Mouse (Mus musculus): ENCODE measurements at regions not wholly inside any gene's neighbourhood (a gene's known extent, or its start where the extent isn't known, plus 50 kb on each side); places are given as distances from the start of the nearest gene placed in this dataset.

DNA sequence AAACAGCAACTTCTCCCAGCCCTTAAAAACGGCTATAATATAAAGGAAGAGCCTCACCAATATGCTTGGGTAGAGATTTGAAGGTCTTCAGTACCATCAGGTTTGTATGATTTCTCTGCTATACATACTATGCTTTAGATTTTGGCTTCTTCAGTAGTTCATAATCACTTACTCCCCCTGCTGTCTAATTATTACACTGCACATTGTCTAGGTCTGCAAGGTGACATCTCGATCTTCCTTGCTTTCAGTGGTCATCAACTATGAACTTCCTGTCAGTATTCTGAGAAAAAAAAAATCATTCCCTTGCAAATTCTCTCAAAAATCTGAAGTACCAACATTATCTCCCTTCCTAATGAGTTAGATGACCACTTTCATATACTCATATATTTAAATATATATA lies 225.4 kb upstream of the Galnt5 start:
- no peak for ATAC-seq

GRCm38 (mm10) chr2:57776154-57776553 lies 221.5 kb upstream of the Galnt5 start:
- no peak for ATAC-seq

DNA sequence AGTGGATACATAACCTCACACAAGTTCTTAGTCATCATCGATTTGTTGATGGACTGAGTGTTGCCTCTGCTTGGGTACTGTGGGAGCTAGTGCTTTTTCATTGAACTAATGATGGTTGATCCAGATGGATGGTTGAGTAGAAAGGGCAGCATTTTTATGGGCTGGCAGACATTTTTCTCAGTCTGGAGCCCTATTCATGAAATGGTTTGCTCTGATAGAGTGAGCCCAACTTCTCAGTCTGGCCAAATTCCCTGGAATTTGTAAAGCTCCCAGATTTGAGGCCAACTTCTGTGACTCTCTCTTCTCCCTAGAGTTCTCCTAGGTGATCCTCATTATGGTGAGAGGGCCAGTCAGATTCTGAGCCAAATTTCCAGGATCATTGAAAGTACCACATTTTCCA lies 216.8 kb upstream of the Galnt5 start:
- ATAC-seq: no peak

DNA sequence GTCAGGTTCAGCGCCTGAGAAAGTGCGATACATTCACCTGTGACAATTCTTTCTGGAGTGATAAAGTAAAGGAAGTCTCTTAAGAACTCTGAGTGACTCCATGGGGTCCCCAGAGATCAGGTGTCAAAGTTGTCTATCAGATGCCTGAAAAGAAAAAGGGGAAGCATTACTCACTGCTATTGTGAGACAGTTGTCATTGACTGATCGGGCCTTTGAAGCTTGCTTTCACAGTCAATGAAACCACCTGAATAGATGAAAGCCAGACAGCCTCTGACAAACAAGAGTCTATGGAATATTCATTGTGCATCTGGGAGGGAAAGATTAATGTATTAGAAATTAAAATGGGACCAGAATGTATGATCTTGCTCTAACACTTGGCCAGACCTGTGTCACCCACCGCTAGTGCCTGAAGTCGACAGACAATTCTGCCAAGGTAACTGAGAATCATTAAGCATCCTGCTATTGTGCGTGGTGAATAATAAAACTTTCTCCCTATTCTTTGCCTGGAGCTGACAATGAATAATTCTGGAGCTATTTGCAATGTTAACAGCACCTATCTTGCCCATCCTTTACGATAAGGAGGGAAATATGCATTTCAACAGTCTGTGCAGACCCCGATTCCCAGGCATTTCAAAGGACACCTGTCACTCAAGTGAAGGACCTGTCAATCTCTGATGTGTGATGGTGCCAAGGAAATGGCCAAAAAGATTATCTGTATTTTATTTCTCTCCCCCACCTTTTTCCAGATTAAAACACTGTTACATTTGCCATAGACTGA lies 204.0 kb upstream of the Galnt5 start:
- ATAC-seq: no peak

- ATAC-seq: no peak
These were observed 198.4 kb upstream of the Galnt5 start for GRCm38 (mm10) chr2:57799279-57799678.

DNA sequence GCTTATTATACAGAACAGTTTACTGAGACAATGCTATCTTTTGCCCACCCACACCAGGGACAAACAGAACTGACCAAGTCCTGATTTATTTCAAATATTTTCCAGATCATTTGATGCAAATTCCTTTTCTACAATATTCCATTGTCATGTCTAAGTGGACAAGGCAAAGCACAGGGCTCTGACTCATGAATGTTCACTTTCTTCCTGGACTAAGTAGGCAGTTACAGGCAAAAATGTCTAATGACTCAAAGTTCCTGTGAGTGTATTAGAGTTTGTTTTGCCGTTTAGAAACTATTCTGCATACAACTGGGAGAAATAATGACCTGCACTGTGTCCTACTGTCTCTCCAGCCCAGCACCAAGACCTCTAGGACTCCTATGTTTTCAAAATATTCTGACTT lies 189.8 kb upstream of the Galnt5 start:
- no peak for ATAC-seq

DNA sequence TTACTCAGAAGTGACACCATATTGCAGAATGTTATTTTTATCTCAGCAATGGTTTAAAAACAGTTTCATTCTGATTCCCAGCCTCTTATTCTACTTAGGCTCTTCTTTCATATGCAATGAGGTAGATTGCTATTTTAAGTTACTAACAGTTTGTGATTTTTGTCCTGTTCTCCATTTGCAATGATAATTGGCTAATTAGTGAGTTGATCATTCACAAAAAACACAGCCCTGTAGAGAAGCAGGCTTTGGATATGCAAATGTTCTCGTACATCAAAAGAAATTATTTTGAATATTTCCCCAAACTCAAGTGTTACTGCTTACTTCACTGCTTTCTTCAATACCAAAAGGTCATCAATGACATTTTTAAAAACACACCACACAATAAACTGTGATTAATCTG lies 184.7 kb upstream of the Galnt5 start:
- ATAC-seq: no peak

DNA sequence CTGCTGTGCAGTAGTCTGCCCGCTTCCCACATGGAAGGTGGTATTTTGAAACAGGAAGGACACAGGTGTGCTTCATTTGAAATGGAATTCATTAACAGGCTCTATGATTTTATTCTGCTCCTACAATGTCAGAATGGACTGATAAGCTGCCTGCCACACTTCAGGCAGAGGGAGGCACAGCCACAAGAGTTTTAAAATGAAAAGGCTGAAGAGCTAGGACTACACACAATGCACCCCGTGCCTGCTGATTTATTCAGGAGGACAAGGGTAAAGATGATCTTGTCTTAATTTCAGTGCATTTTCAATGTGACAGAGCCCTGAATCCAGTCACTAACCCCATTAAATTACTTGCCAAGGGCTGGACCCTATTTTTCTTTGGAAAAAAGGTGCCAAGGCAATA lies 177.3 kb upstream of the Galnt5 start:
- no peak for ATAC-seq

- no peak for ATAC-seq
These were observed 176.8 kb upstream of the Galnt5 start for GRCm38 (mm10) chr2:57820923-57821322.

DNA sequence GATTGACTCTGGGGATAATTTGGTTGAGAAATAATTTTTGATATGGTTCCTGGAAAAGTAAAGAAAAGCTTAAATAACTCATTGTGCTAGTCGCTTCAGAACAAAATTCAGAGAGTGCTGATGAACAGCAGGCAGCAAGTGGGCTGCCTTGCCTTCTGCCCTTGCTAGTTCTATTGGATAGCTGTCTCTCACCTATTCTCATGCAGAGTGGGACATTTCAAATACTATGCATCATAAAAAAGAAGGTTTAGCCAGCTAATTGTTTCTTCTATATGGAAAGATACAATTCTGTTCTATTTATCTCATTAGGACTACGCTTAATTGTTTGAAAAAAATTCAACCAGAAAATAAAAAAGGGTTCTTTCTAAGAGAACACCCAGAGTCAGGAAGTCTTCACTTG lies 169.4 kb upstream of the Galnt5 start:
- ATAC-seq: no peak

DNA sequence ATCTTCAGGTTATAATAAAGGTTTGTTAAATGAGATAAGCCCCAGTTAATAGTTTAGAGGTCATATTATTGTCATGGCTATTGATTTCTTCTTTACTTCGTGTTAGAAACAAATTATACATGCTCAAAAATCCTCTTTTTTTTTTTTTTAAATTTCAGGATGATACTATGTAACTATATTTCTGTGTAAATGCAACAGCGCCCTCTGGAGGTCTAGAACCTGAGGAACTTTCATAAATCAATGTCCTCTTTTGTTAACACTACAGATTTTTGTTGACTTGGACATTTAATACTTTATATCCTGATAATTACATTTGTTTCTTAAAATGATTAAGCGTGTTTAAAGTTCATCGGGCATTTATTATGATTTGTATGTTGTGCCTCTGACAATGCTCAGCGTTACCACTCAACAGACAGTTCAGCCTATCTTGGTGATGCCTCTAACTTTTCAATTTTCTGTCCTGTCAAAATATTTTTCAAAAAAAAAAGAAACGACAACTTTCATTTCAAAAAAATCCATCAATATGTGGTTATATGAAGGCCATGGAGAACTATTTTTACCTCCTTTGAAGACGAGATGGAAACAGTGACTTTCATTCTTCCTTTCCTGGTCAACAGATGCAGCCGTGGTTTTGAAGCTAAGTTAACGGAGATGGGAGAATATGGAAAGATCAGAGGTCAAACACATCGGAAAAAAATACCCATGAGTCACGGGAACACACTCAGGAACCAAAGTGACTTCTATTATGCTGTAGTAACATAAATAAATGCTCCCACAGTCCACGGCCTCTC lies 164.9 kb upstream of the Galnt5 start:
- no peak for ATAC-seq

GRCm38 (mm10) chr2:57845135-57845534 lies 152.5 kb upstream of the Galnt5 start:
- ATAC-seq: no peak

- ATAC-seq: no peak
These were observed 150.0 kb upstream of the Galnt5 start for GRCm38 (mm10) chr2:57847707-57848106.

DNA sequence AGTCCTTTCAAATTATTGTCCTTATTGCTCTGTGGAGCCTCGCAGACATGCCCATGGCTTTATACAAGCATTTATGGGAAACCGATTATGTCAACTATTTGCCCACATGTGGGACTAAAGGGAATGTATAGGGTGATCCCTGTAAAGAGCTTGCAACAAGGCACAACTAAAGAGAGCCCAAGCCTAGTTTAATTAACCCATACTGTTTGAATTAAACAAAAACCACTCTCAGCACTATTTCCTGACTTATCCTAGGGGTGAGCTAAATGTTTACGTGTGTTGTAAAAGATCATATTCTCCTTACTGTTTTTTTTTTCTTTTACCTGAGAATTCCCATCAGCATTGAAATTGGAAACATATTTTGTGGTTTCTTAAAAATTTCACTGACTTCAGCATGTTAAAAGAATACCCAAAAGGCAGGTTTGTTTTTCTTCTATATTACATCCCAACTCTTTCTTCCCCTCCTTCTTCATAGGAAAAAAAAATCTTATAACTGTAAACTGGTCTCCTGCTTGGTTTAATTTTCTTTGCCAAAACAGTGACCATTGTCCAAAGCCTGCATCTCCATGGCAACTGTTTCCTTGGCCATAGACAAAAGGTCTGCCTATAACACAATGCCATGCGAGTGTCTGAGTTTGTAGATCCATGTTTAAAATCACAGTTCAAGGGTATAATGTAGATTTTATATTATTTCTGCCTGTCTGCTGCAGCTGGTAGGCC lies 148.2 kb upstream of the Galnt5 start:
- ATAC-seq: no peak

DNA sequence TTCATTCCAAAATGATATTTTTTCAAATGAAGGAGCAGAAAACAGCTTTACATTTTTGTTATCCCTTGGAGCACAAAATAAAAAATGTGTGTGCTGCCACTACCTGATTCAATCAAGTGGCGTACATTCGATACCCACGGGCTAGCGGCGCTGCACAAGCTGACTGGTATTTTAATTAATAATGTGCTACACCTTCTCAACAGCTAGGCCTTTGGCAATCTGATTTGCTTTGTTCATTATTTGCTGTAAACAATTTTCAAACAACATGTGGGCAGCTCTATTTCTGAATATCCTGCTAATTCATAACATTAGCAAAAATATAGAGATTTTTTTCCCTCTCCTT lies 147.7 kb upstream of the Galnt5 start:
- ATAC-seq: no peak

DNA sequence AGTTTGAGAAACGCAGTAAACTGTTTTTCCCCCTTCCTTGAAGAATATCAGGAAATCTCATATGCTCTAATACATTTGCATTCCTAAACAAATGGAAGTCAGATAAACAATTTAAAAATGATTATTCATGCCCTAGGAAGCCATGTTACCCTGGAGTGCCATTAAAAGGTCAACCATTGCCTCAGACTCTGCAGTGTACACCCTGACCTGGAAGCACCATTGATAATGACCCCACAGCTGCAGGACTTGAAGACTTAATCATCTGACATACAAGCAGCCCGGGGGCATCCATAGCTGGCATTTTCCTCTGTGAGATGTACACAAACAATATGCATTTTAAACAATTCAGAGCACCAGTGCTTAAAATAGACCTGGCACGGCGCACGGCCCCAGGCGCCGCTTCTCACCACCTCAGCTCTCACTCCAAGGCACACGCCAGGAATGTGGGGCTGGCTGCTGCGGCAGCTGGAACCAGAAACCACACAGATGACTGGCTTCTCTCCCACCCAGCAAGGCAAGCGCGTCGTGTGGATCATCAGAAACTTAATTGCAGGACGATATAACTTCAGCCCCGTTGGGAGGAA lies 141.1 kb upstream of the Galnt5 start:
- ATAC-seq: no peak

- no peak for ATAC-seq
These were observed 132.4 kb upstream of the Galnt5 start for GRCm38 (mm10) chr2:57865289-57865688.

DNA sequence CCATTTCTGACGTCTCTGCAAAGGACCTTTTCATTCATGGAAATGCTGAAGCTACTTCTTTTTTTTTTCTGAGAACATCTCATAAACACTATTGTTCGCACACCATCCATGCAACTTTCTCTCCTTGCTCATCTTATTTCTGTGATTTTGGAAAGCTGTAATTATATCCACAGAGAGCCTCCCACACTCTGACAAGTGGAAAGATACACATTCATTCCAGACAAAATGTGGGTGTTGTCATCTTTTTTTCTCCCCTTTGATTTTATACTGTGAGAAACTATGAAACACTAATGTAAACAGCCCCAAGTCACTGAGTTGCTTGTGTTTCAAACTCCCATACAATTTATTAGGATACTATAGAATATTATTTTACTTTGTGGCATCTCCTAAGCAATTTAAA lies 129.6 kb upstream of the Galnt5 start:
- ATAC-seq: no peak

- ATAC-seq: no peak
These were observed 97.5 kb upstream of the Galnt5 start for GRCm38 (mm10) chr2:57900168-57900567.

- no peak for ATAC-seq
These were observed 97.0 kb upstream of the Galnt5 start for GRCm38 (mm10) chr2:57900580-57901247.

- ATAC-seq: no peak
These were observed 92.5 kb upstream of the Galnt5 start for GRCm38 (mm10) chr2:57905184-57905583.

DNA sequence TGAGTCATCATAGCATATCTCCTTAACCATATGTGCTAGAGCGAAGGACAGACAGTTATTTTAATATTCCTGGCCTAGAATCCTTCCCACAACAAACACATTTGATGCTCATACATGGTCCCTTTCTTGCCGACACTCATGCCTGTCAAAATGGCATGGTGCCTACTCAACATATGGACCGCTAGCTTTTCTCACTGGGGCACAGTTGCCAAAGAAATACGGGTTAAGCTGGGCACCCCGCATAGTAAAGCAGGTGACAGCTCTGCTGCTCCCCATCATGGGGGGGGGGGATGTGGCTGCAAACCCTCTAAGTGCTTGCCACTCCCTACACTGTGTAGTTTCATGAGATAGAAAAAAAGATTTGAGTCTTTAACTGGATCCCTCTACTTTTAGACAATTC lies 90.7 kb upstream of the Galnt5 start:
- ATAC-seq: no peak

- no peak for ATAC-seq
These were observed 88.0 kb upstream of the Galnt5 start for GRCm38 (mm10) chr2:57909706-57910105.
